8 mouse cellular contexts compared by ENCODE assay signal in genomic region chr5:142929400-142929752, GRCm38 (mm10). TPM values are rescaled to one million over a fixed set of nuclear protein-coding genes. Genes with fewer than 3 reads are reported as not detected.
A peak's percentile ranks its signal among the peaks of the same experiment; 100 is the strongest.
DNase-seq lines count a peak whose midpoint lies in the region; ATAC-seq lines count a peak whose summit lies in the region.

No protein-coding gene starts in this region.

- H3K27ac ChIP-seq in liver, embryonic 13.5 days: peak overlapping the region; percentile 86

- H3K27me3 ChIP-seq in erythroblast, embryonic 14.5 days (ENCODE audit: control insufficient read depth): no peaks in the 10 kb centered on the region
- no peaks in the 10 kb centered on the region for H3K27me3 ChIP-seq in liver, embryonic 13.5 days

- H3K9me3 ChIP-seq in erythroblast, embryonic 14.5 days (ENCODE audit: control insufficient read depth, low read length): no peaks in the 10 kb centered on the region
- H3K9me3 ChIP-seq in liver, embryonic 13.5 days (replicated peaks): no peaks in the 10 kb centered on the region

- peak overlapping the region; percentile 82 for H3K9ac ChIP-seq in liver, embryonic 13.5 days

- H3K36me3 ChIP-seq in erythroblast, embryonic 14.5 days (ENCODE audit: control insufficient read depth): no peaks in the 10 kb centered on the region; the same call in none of the 2 replicates
- no peaks in the 10 kb centered on the region for H3K36me3 ChIP-seq in liver, embryonic 13.5 days

- H3K4me2 ChIP-seq in liver, embryonic 13.5 days: peak overlapping the region; percentile 74

- H3K4me3 ChIP-seq in erythroblast, embryonic 14.5 days (replicated peaks): peak overlapping the region; percentile 76
- H3K4me3 ChIP-seq in liver, embryonic 13.5 days (replicated peaks): peak overlapping the region; percentile 64

- ATAC-seq in liver, embryonic 13.5 days (ENCODE audit: low read depth): no peak

- WGBS in liver, embryonic 13.5 days (ENCODE audit: insufficient replicate concordance): 13% methylated on average over 4 of the region's 4 CpGs

- H3K4me1 ChIP-seq in erythroblast, embryonic 14.5 days (ENCODE audit: control insufficient read depth): peaks cover 84% of the 10 kb centered on the region
- H3K4me1 ChIP-seq in liver, embryonic 13.5 days (replicated peaks): peaks cover 84% of the 10 kb centered on the region

- DNase-seq in embryo, embryonic 10.5 days (ENCODE audit: low spot score): peak; percentile 65
- no peak for DNase-seq in embryo, embryonic 9.5 days (ENCODE audit: extremely low spot score)
- DNase-seq in 3T3-L1 (ENCODE audit: low read depth, low spot score) (peak; percentile 90), MN1 (ENCODE audit: low spot score) (no peak)
- no peak for DNase-seq in liver, embryonic 13.5 days
- DNase-seq in frontal cortex, postnatal 25 days (ENCODE audit: low spot score in 2 of 2): no peak
- no peak for DNase-seq in adrenal gland, adult 18-20 months (ENCODE audit: low spot score in 2 of 2)

RNA-seq across cellular contexts. Expression of gene Actb, which starts 22.8 kb away (rescaled TPM):
- 326 and 442 TPM in 2 replicates for polyA plus RNA-seq in erythroblast, embryonic 14.5 days (2012)
- polyA plus RNA-seq in liver, embryonic 13.5 days (2015; fragmentation: Nextera tagmentation; extraction: Ambion mirVana): 8,250 and 9,425 TPM in 2 replicates
- 1,000 to 10,000 TPM; 2,759 to 3,567 TPM for total RNA-seq in adrenal gland, adult 18-20 months (2021)

RNA-seq across cellular contexts. Expression of gene Fscn1, which starts 30.8 kb away (rescaled TPM):
- polyA plus RNA-seq in erythroblast, embryonic 14.5 days (2012): 0.36 and 0.46 TPM in 2 replicates
- 29.5 and 38.3 TPM in 2 replicates for polyA plus RNA-seq in liver, embryonic 13.5 days (2015; fragmentation: Nextera tagmentation; extraction: Ambion mirVana)
- total RNA-seq in adrenal gland, adult 18-20 months (2021): 10 to 100 TPM; 17.3 to 25.6 TPM

RNA-seq across cellular contexts. Expression of gene Fbxl18, which starts 34.2 kb away (rescaled TPM):
- 0.34 and 0.52 TPM in 2 replicates for polyA plus RNA-seq in erythroblast, embryonic 14.5 days (2012)
- 3.7 and 4.2 TPM in 2 replicates for polyA plus RNA-seq in liver, embryonic 13.5 days (2015; fragmentation: Nextera tagmentation; extraction: Ambion mirVana)
- total RNA-seq in adrenal gland, adult 18-20 months (2021): 1 to 10 TPM; 8.0 to 9.5 TPM

Comparison
In these comparisons a context has a peak if more than half of its experiments do, and no peak if none do; other contexts are left out.
1. DNase-seq: peak in embryo, embryonic 10.5 days (single experiment) and 3T3-L1 (single experiment); none in embryo, embryonic 9.5 days (single experiment), liver, embryonic 13.5 days (single experiment), MN1 (single experiment), frontal cortex, postnatal 25 days (0 of 2) and adrenal gland, adult 18-20 months (0 of 2).
2. RNA of gene Actb, which starts 22.8 kb away (polyA plus RNA-seq): 8,250 to 9,425 TPM in liver, embryonic 13.5 days; 326 to 442 TPM in erythroblast, embryonic 14.5 days; every median in the first group is over 10 times any median in the second.
3. RNA of gene Fscn1, which starts 30.8 kb away (polyA plus RNA-seq): 29.5 to 38.3 TPM in liver, embryonic 13.5 days; 0.36 to 0.46 TPM in erythroblast, embryonic 14.5 days; every median in the first group is over 10 times any median in the second.